Mouse (Mus musculus) thymus, adult 2 months (tissue): ENCODE data around the gene Syne1.

Source experiments
- CTCF ChIP-seq: fragments of 200-500 bp; IDR thresholded peaks from 2 replicates; pipeline ENCODE4 v1.5.1; 2012; ENCODE audit warnings: mild to moderate bottlenecking, control low read depth, low read length, moderate library complexity, borderline replicate concordance; ENCODE audit not compliant: control insufficient read depth, poor library complexity, insufficient read depth; ENCODE audit errors: extremely low read depth
- POLR2A ChIP-seq: fragments of 200-500 bp; IDR thresholded peaks from 2 replicates; pipeline ENCODE4 v1.6.1; 2012; ENCODE audit warnings: mild to moderate bottlenecking, low read length, control low read depth, moderate library complexity; ENCODE audit not compliant: control insufficient read depth, poor library complexity, insufficient read depth; ENCODE audit errors: extremely low read depth

GRCm38 (mm10) chr10:5179891-5180290 is 371.4 kb downstream of the Syne1 start:
- TF ChIP-seq CTCF (no peak), POLR2A (no peak)
